Mouse (Mus musculus): Measurements from ENCODE around the gene 4930578G10Rik. TPM values are rescaled to one million over a fixed set of nuclear protein-coding genes. Genes with fewer than 3 reads are reported as not detected.

4930578G10Rik gene
- polyA plus RNA-seq, 1 experiment from 2014 or later, result 1.7 TPM

- H3K4me1 ChIP-seq (replicated peaks; ENCODE audit: control insufficient read depth, insufficient read depth, low read length), result no peaks in the 10 kb centered on the region
- H3K4me2 ChIP-seq (replicated peaks; ENCODE audit: low read depth, low read length), result no peak overlapping the region
- no peak overlapping the region for H3K27ac ChIP-seq (ENCODE audit: low read depth, low read length)
- DNase-seq (ENCODE audit: low spot score), result no peak
- 89% methylated on average over 6 of the region's 6 CpGs for WGBS
- no peaks in the 10 kb centered on the region for H3K27me3 ChIP-seq (ENCODE audit: control insufficient read depth, insufficient read depth, low read length)
- H3K4me3 ChIP-seq (ENCODE audit: low read depth, low read length), result no peak overlapping the region
- no peak overlapping the region for H3K9ac ChIP-seq (ENCODE audit: low read depth, low read length)
- H3K36me3 ChIP-seq (ENCODE audit: control insufficient read depth, insufficient read depth, low read length), result no peaks in the 10 kb centered on the region
- no peaks in the 10 kb centered on the region for H3K9me3 ChIP-seq (ENCODE audit: control insufficient read depth, low read length)
- ATAC-seq (ENCODE audit: low FRiP score), result no peak
These were observed 151.6 kb downstream of the 4930578G10Rik start for GRCm38 (mm10) chr4:42886926-42887325.

- no peak overlapping the region for H3K4me2 ChIP-seq (replicated peaks; ENCODE audit: low read depth, low read length)
- DNase-seq (ENCODE audit: low spot score) (no peak), ATAC-seq (ENCODE audit: low FRiP score) (no peak)
- 94% methylated on average over 6 of the region's 6 CpGs for WGBS
- no peaks in the 10 kb centered on the region for H3K4me1 ChIP-seq (replicated peaks; ENCODE audit: control insufficient read depth, insufficient read depth, low read length)
- H3K9ac ChIP-seq (ENCODE audit: low read depth, low read length), result no peak overlapping the region
- no peak overlapping the region for H3K27ac ChIP-seq (ENCODE audit: low read depth, low read length)
- no peaks in the 10 kb centered on the region for H3K9me3 ChIP-seq (ENCODE audit: control insufficient read depth, low read length)
- H3K4me3 ChIP-seq (ENCODE audit: low read depth, low read length), result no peak overlapping the region
- H3K36me3 ChIP-seq (ENCODE audit: control insufficient read depth, insufficient read depth, low read length), result no peaks in the 10 kb centered on the region
- H3K27me3 ChIP-seq (ENCODE audit: control insufficient read depth, insufficient read depth, low read length), result no peaks in the 10 kb centered on the region
These were observed 153.5 kb downstream of the 4930578G10Rik start for GRCm38 (mm10) chr4:42888806-42889205.

- H3K36me3 ChIP-seq (ENCODE audit: control insufficient read depth, insufficient read depth, low read length), result no peaks in the 10 kb centered on the region
- WGBS, result 69% methylated on average over 7 of the region's 7 CpGs
- H3K9ac ChIP-seq (ENCODE audit: low read depth, low read length), result no peak overlapping the region
- H3K9me3 ChIP-seq (ENCODE audit: control insufficient read depth, low read length), result no peaks in the 10 kb centered on the region
- H3K27me3 ChIP-seq (ENCODE audit: control insufficient read depth, insufficient read depth, low read length), result no peaks in the 10 kb centered on the region
- ATAC-seq (ENCODE audit: low FRiP score) (no peak), DNase-seq (ENCODE audit: low spot score) (no peak)
- no peaks in the 10 kb centered on the region for H3K4me1 ChIP-seq (replicated peaks; ENCODE audit: control insufficient read depth, insufficient read depth, low read length)
- no peak overlapping the region for H3K27ac ChIP-seq (ENCODE audit: low read depth, low read length)
- H3K4me3 ChIP-seq (ENCODE audit: low read depth, low read length), result no peak overlapping the region
- H3K4me2 ChIP-seq (replicated peaks; ENCODE audit: low read depth, low read length), result no peak overlapping the region
These were observed 155.8 kb downstream of the 4930578G10Rik start for GRCm38 (mm10) chr4:42891176-42891575.

- Histone ChIP-seq H3K4me1 (replicated peaks; ENCODE audit: control insufficient read depth, insufficient read depth, low read length) (no peaks in the 10 kb centered on the region), H3K36me3 (ENCODE audit: control insufficient read depth, insufficient read depth, low read length) (no peaks in the 10 kb centered on the region), H3K9ac (ENCODE audit: low read depth, low read length) (no peak overlapping the region), H3K27ac (ENCODE audit: low read depth, low read length) (no peak overlapping the region), H3K4me3 (ENCODE audit: low read depth, low read length) (no peak overlapping the region), H3K27me3 (ENCODE audit: control insufficient read depth, insufficient read depth, low read length) (no peaks in the 10 kb centered on the region), H3K4me2 (replicated peaks; ENCODE audit: low read depth, low read length) (no peak overlapping the region), H3K9me3 (ENCODE audit: control insufficient read depth, low read length) (no peaks in the 10 kb centered on the region)
- ATAC-seq (ENCODE audit: low FRiP score), result no peak
- 50% methylated on average over 7 of the region's 7 CpGs for WGBS
- no peak for DNase-seq (ENCODE audit: low spot score)
These were observed 159.8 kb downstream of the 4930578G10Rik start for GRCm38 (mm10) chr4:42895118-42895517.

Other genes starting within 250 kb of the 4930578G10Rik start
- gene Fam205a2, start 207.4 kb upstream of the 4930578G10Rik start, polyA plus RNA-seq (2014; fragmentation: Nextera tagmentation; extraction: Ambion mirVana), result not detected in 2 replicates
- gene Gm10591, start 123.3 kb upstream of the 4930578G10Rik start, polyA plus RNA-seq (2014; fragmentation: Nextera tagmentation; extraction: Ambion mirVana), result not detected in 2 replicates
- not detected in 2 replicates for gene Gm2564, start 105.8 kb upstream of the 4930578G10Rik start, polyA plus RNA-seq (2014; fragmentation: Nextera tagmentation; extraction: Ambion mirVana)
- not detected in 2 replicates for gene Ccl27b, start 80.3 kb upstream of the 4930578G10Rik start, polyA plus RNA-seq (2014; fragmentation: Nextera tagmentation; extraction: Ambion mirVana)
- not detected in 2 replicates for gene Il11ra2, start 73.7 kb upstream of the 4930578G10Rik start, polyA plus RNA-seq (2014; fragmentation: Nextera tagmentation; extraction: Ambion mirVana)
- gene Ccl19, start 21.0 kb downstream of the 4930578G10Rik start, polyA plus RNA-seq (2014; fragmentation: Nextera tagmentation; extraction: Ambion mirVana), result 0.60 TPM in 1 of 2 replicates, not detected in the other
- 2.1 TPM in 2 replicates for gene Ccl21a, start 38.4 kb downstream of the 4930578G10Rik start, polyA plus RNA-seq (2014; fragmentation: Nextera tagmentation; extraction: Ambion mirVana)
- gene Fam205a1, start 118.3 kb downstream of the 4930578G10Rik start, polyA plus RNA-seq (2014; fragmentation: Nextera tagmentation; extraction: Ambion mirVana), result 0.06 TPM in 1 of 2 replicates, not detected in the other
- 0.70 and 0.71 TPM in 2 replicates for gene Gm12394, start 121.2 kb downstream of the 4930578G10Rik start, polyA plus RNA-seq (2014; fragmentation: Nextera tagmentation; extraction: Ambion mirVana)
- 0.93 and 1.1 TPM in 2 replicates for gene Fam205c, start 138.7 kb downstream of the 4930578G10Rik start, polyA plus RNA-seq (2014; fragmentation: Nextera tagmentation; extraction: Ambion mirVana)
- 3.0 and 4.4 TPM in 2 replicates for gene Phf24, start 181.1 kb downstream of the 4930578G10Rik start, polyA plus RNA-seq (2014; fragmentation: Nextera tagmentation; extraction: Ambion mirVana)
- 23.6 and 24.4 TPM in 2 replicates for gene Dnajb5, start 214.3 kb downstream of the 4930578G10Rik start, polyA plus RNA-seq (2014; fragmentation: Nextera tagmentation; extraction: Ambion mirVana)
- gene 1700022I11Rik, start 234.1 kb downstream of the 4930578G10Rik start, polyA plus RNA-seq (2014; fragmentation: Nextera tagmentation; extraction: Ambion mirVana), result 0.27 and 0.40 TPM in 2 replicates